Mouse (Mus musculus): ENCODE measurements around the gene Cdkn2aip. TPM values are rescaled to one million over a fixed set of nuclear protein-coding genes. Genes with fewer than 3 reads are reported as not detected.

Gene Cdkn2aip
- polyA plus RNA-seq (2012; rRNA removed), result 31.0 and 36.3 TPM in 2 replicates

GRCm38 (mm10) chr8:47713761-47714745, at the start of gene Cdkn2aip:
Gene Cdkn2aip, minus strand, starts transcription at chr8:47713932.
- TF ChIP-seq CTCF (IDR thresholded peaks at IDR 0.05; ENCODE audit: borderline replicate concordance, control insufficient read depth, extremely low read depth, insufficient read depth, low read length, poor library complexity), result peak; percentile 64; the same call in 1 of the 2 replicates
- peak; percentile 83 for TF ChIP-seq POLR2A (IDR thresholded peaks at IDR 0.05; ENCODE audit: control insufficient read depth, extremely low read depth, insufficient read depth, low read length, poor library complexity)
- H3K4me3 ChIP-seq (ENCODE audit: control insufficient read depth, insufficient read depth, low read length), result peak within 1 kb of the TSS; percentile 94
- H3K27me3 ChIP-seq (ENCODE audit: control insufficient read depth, insufficient read depth, low read length), result no peaks in the 10 kb centered on the region
- H3K27ac ChIP-seq (ENCODE audit: control insufficient read depth, insufficient read depth, low read length), result peak within 1 kb of the TSS; percentile 98
- H3K4me1 ChIP-seq (replicated peaks; ENCODE audit: control insufficient read depth, insufficient read depth, low read length), result peaks cover 4% of the 10 kb centered on the region; the same call in 1 of the 2 replicates
- WGBS, result under 1% methylated on average over 113 of the region's 114 CpGs
- peaks cover 15% of the 10 kb centered on the region for H3K36me3 ChIP-seq (ENCODE audit: control insufficient read depth, insufficient read depth, low read length)
- DNase-seq, result peak; percentile 94

DNA sequence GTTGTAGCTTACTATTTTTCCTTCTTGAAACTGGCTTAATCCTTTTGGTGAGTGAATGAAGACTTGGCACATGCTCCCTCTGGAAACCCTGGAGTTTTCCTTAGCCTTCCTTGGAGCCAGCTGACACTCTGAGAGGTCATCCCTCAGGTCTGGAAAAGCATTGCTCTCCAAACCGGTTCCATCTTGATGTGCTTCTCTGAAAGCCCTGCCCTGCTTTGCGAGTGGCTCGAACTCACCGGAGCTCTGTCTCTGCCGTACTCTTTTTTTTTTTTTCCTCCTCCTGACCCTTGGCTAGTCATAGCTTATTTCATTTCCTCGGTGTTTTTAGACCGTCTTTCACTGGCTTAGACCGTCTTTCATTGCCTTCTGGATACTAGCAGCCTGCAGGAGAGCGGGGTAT, 49.5 kb upstream of the Cdkn2aip start:
- no peak for TF ChIP-seq POLR2A (IDR thresholded peaks at IDR 0.05; ENCODE audit: control insufficient read depth, extremely low read depth, insufficient read depth, low read length, poor library complexity)
- TF ChIP-seq CTCF (IDR thresholded peaks at IDR 0.05; ENCODE audit: borderline replicate concordance, control insufficient read depth, extremely low read depth, insufficient read depth, low read length, poor library complexity), result no peak
- Histone ChIP-seq H3K27ac (ENCODE audit: control insufficient read depth, insufficient read depth, low read length) (no peak overlapping the region), H3K36me3 (ENCODE audit: control insufficient read depth, insufficient read depth, low read length) (no peaks in the 10 kb centered on the region), H3K27me3 (ENCODE audit: control insufficient read depth, insufficient read depth, low read length) (no peaks in the 10 kb centered on the region), H3K4me3 (ENCODE audit: control insufficient read depth, insufficient read depth, low read length) (no peak overlapping the region), H3K4me1 (replicated peaks; ENCODE audit: control insufficient read depth, insufficient read depth, low read length) (no peaks in the 10 kb centered on the region)
- 77% methylated on average over 9 of the region's 9 CpGs for WGBS
- no peak for DNase-seq

- Histone ChIP-seq H3K4me3 (ENCODE audit: control insufficient read depth, insufficient read depth, low read length) (no peak overlapping the region), H3K27me3 (ENCODE audit: control insufficient read depth, insufficient read depth, low read length) (no peaks in the 10 kb centered on the region), H3K36me3 (ENCODE audit: control insufficient read depth, insufficient read depth, low read length) (no peaks in the 10 kb centered on the region), H3K4me1 (replicated peaks; ENCODE audit: control insufficient read depth, insufficient read depth, low read length) (no peaks in the 10 kb centered on the region), H3K27ac (ENCODE audit: control insufficient read depth, insufficient read depth, low read length) (no peak overlapping the region)
- TF ChIP-seq POLR2A (IDR thresholded peaks at IDR 0.05; ENCODE audit: control insufficient read depth, extremely low read depth, insufficient read depth, low read length, poor library complexity) (no peak), CTCF (IDR thresholded peaks at IDR 0.05; ENCODE audit: borderline replicate concordance, control insufficient read depth, extremely low read depth, insufficient read depth, low read length, poor library complexity) (no peak)
- 82% methylated on average over 11 of the region's 11 CpGs for WGBS
- no peak for DNase-seq
Observed at GRCm38 (mm10) chr8:47760685-47761084, 47.0 kb upstream of the Cdkn2aip start.

- DNase-seq, result no peak
- Histone ChIP-seq H3K4me3 (ENCODE audit: control insufficient read depth, insufficient read depth, low read length) (no peak overlapping the region), H3K27ac (ENCODE audit: control insufficient read depth, insufficient read depth, low read length) (no peak overlapping the region), H3K36me3 (ENCODE audit: control insufficient read depth, insufficient read depth, low read length) (no peaks in the 10 kb centered on the region), H3K27me3 (ENCODE audit: control insufficient read depth, insufficient read depth, low read length) (no peaks in the 10 kb centered on the region), H3K4me1 (replicated peaks; ENCODE audit: control insufficient read depth, insufficient read depth, low read length) (no peaks in the 10 kb centered on the region)
- 92% methylated on average over 4 of the region's 4 CpGs for WGBS
- TF ChIP-seq POLR2A (IDR thresholded peaks at IDR 0.05; ENCODE audit: control insufficient read depth, extremely low read depth, insufficient read depth, low read length, poor library complexity) (no peak), CTCF (IDR thresholded peaks at IDR 0.05; ENCODE audit: borderline replicate concordance, control insufficient read depth, extremely low read depth, insufficient read depth, low read length, poor library complexity) (no peak)
Observed at GRCm38 (mm10) chr8:47760186-47760585, 46.5 kb upstream of the Cdkn2aip start.

GRCm38 (mm10) chr8:47753121-47753520, 39.4 kb upstream of the Cdkn2aip start:
- Histone ChIP-seq H3K36me3 (ENCODE audit: control insufficient read depth, insufficient read depth, low read length) (no peaks in the 10 kb centered on the region), H3K4me3 (ENCODE audit: control insufficient read depth, insufficient read depth, low read length) (no peak overlapping the region), H3K27ac (ENCODE audit: control insufficient read depth, insufficient read depth, low read length) (no peak overlapping the region), H3K4me1 (replicated peaks; ENCODE audit: control insufficient read depth, insufficient read depth, low read length) (no peaks in the 10 kb centered on the region), H3K27me3 (ENCODE audit: control insufficient read depth, insufficient read depth, low read length) (no peaks in the 10 kb centered on the region)
- TF ChIP-seq CTCF (IDR thresholded peaks at IDR 0.05; ENCODE audit: borderline replicate concordance, control insufficient read depth, extremely low read depth, insufficient read depth, low read length, poor library complexity), result no peak
- TF ChIP-seq POLR2A (IDR thresholded peaks at IDR 0.05; ENCODE audit: control insufficient read depth, extremely low read depth, insufficient read depth, low read length, poor library complexity), result no peak
- WGBS, result 95% methylated on average over 3 of the region's 3 CpGs
- DNase-seq, result no peak

DNA sequence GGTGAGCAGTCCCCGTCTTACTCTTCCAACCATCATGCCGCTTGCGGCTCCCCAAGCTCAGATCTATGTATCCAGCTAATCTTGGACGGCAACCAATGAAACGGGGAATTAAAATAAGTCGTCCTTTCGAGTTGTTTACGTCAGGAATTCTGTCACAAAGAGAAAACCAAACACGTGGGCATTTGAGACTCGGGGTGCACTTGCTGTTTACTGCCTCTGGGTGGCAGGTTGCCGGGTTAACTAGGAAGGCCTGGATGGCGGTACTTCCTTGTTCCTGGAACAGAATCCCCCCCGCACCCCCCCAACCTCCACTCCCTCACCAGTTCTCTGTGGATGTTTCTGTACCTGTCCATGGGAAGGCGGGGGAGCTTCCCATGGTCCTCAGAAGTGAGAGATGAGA, 36.4 kb upstream of the Cdkn2aip start:
- Histone ChIP-seq H3K27ac (ENCODE audit: control insufficient read depth, insufficient read depth, low read length) (no peak overlapping the region), H3K36me3 (ENCODE audit: control insufficient read depth, insufficient read depth, low read length) (no peaks in the 10 kb centered on the region), H3K4me3 (ENCODE audit: control insufficient read depth, insufficient read depth, low read length) (no peak overlapping the region), H3K4me1 (replicated peaks; ENCODE audit: control insufficient read depth, insufficient read depth, low read length) (no peaks in the 10 kb centered on the region), H3K27me3 (ENCODE audit: control insufficient read depth, insufficient read depth, low read length) (no peaks in the 10 kb centered on the region)
- TF ChIP-seq CTCF (IDR thresholded peaks at IDR 0.05; ENCODE audit: borderline replicate concordance, control insufficient read depth, extremely low read depth, insufficient read depth, low read length, poor library complexity) (no peak), POLR2A (IDR thresholded peaks at IDR 0.05; ENCODE audit: control insufficient read depth, extremely low read depth, insufficient read depth, low read length, poor library complexity) (no peak)
- no peak for DNase-seq
- 83% methylated on average over 14 of the region's 14 CpGs for WGBS
